Mouse (Mus musculus) bone marrow macrophage, adult 2 months (primary cell): Measurements from ENCODE around the gene Mapk7. TPM values are rescaled to one million over a fixed set of nuclear protein-coding genes. Genes with fewer than 3 reads are reported as not detected.

Experiments
- H3K27ac ChIP-seq: 2 replicates; pipeline ENCODE4 v1.5.1; 2012; ENCODE audit warnings: low read depth, low read length; ENCODE audit not compliant: insufficient read depth
- H3K4me1 ChIP-seq: 2 replicates; pipeline ENCODE4 v1.6.1; 2012; ENCODE audit warnings: low read length; ENCODE audit not compliant: control insufficient read depth, insufficient read depth
- H3K4me3 ChIP-seq: 2 replicates; pipeline ENCODE4 v1.5.1; 2012; ENCODE audit warnings: mild to moderate bottlenecking, low read length, moderate library complexity; ENCODE audit not compliant: insufficient read depth
- CTCF ChIP-seq: IDR thresholded peaks from 2 replicates; pipeline ENCODE4 v1.5.1; 2012; ENCODE audit warnings: low read depth, mild to moderate bottlenecking, low read length, moderate library complexity
- POLR2A ChIP-seq: IDR thresholded peaks from 2 replicates; pipeline ENCODE4 v1.6.1; 2012; ENCODE audit warnings: mild to moderate bottlenecking, low read depth, low read length, borderline replicate concordance
- polyA plus RNA-seq: library from polyadenylated mRNA; stranded (reverse); fragments of >200 nt; gene quantifications from 2 replicates; pipeline ENCODE4 v1.2.4, GENCODE M21; 2012; ENCODE audit not compliant: missing spikeins, insufficient read depth, insufficient read length

The Mapk7 gene
- polyA plus RNA-seq, 1 experiment: 25.9 TPM

GRCm38 (mm10) chr11:61519484-61520107 lies 25.4 kb upstream of the Mapk7 start:
- Histone ChIP-seq H3K4me1 (peaks cover 14% of the 10 kb centered on the region), H3K27ac (no peak overlapping the region), H3K4me3 (no peak overlapping the region)
- TF ChIP-seq CTCF (no peak), POLR2A (no peak)

DNA sequence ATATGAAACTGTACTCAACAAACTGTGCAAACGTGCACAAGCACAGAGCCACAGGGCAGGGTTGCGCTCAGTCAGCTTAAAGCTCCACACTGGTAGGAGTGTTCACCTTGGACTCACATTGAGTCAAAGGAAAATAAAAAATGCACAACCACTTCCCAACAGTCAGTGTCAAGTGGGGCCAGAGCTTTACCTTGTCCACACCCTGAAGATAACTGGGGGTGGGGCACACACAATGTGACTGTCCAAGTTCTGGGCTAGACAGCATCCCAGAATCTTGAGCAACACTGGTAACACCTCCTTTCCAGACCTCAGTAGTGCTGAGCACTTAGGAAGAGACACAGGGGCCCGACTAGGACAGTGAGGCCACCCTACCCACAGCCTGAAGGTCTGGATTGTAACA lies 24.7 kb upstream of the Mapk7 start:
- H3K4me1 ChIP-seq: peaks cover 14% of the 10 kb centered on the region
- no peak overlapping the region for H3K27ac ChIP-seq
- no peak overlapping the region for H3K4me3 ChIP-seq
- no peak for TF ChIP-seq CTCF
- TF ChIP-seq POLR2A: no peak

DNA sequence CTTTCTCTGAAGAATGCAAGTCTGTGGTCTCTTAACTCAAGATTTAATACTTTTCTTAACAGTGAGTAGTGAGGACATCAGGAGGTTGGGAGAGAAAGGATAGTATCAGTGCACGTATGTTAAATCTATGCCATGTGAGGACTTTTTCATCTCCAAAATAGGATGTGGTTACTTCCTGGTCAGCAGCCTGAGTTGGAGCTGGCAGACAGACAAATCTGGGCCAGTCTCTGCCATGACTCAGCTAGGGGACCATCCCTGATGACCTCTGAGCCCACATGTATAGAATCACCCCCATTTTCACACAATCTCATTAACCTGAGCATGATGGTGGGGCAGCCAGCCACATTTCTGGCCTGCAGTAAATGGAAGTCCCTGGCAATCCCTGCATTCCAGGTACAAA lies 23.8 kb upstream of the Mapk7 start:
- Histone ChIP-seq H3K27ac (no peak overlapping the region), H3K4me1 (peaks cover 14% of the 10 kb centered on the region), H3K4me3 (no peak overlapping the region)
- TF ChIP-seq CTCF: no peak
- no peak for TF ChIP-seq POLR2A

GRCm38 (mm10) chr11:61514953-61515352 lies 20.7 kb upstream of the Mapk7 start:
- no peak overlapping the region for H3K4me3 ChIP-seq
- TF ChIP-seq CTCF (no peak), POLR2A (no peak)
- H3K4me1 ChIP-seq: peaks cover 14% of the 10 kb centered on the region
- no peak overlapping the region for H3K27ac ChIP-seq

GRCm38 (mm10) chr11:61504713-61505257 lies 10.6 kb upstream of the Mapk7 start, which contains the start of gene B9d1:
Gene B9d1 (plus strand): TSS chr11:61505144.
- peak; percentile 97 for TF ChIP-seq CTCF
- no peak for TF ChIP-seq POLR2A
- H3K4me3 ChIP-seq: peak within 1 kb of the TSS; percentile 74
- peak within 1 kb of the TSS; percentile 67 for H3K27ac ChIP-seq
- H3K4me1 ChIP-seq: peaks cover 6% of the 10 kb centered on the region

DNA sequence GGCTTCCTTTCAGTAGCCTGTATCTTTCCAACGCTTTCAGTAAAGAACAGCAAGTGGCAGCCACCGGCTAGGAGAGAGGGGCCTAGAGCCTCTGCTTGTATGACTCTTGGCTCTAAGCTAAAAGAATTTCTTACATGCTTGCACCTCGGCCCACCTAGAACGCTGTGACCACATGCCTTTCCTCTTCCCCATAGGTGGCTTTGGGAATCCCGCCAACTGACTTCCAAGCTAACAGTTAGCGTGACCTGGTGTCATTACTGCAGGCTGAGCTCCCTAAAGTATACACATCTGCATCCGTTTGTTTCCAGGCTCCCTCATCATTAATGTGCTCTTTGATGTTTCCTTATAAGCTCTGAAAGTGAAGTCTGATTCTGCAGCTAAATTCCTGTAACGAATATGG lies 9.7 kb upstream of the Mapk7 start:
- H3K27ac ChIP-seq: no peak overlapping the region
- TF ChIP-seq CTCF: no peak
- no peak for TF ChIP-seq POLR2A
- no peak overlapping the region for H3K4me3 ChIP-seq
- peaks cover 13% of the 10 kb centered on the region for H3K4me1 ChIP-seq

GRCm38 (mm10) chr11:61498736-61499504 lies 4.7 kb upstream of the Mapk7 start:
- Histone ChIP-seq H3K4me3 (0 out of 2 replicates have a peak overlapping the region, but pooled peaks have one; percentile 3), H3K27ac (peak overlapping the region; percentile 94), H3K4me1 (peaks cover 35% of the 10 kb centered on the region)
- TF ChIP-seq CTCF (no peak), POLR2A (no peak)

- no peak for TF ChIP-seq CTCF
- Histone ChIP-seq H3K4me3 (no peak overlapping the region), H3K4me1 (peaks cover 40% of the 10 kb centered on the region), H3K27ac (peak overlapping the region; percentile 32; the same call in 1 of the 2 replicates)
Observed at GRCm38 (mm10) chr11:61497490-61497889, 3.3 kb upstream of the Mapk7 start.

- Histone ChIP-seq H3K4me3 (no peak overlapping the region), H3K4me1 (peaks cover 38% of the 10 kb centered on the region), H3K27ac (no peak overlapping the region)
- TF ChIP-seq POLR2A (no peak), CTCF (no peak)
Observed at GRCm38 (mm10) chr11:61495528-61495927, 1.3 kb upstream of the Mapk7 start.

- Histone ChIP-seq H3K4me1 (peaks cover 25% of the 10 kb centered on the region), H3K4me3 (peak overlapping the region; percentile 98), H3K27ac (peak overlapping the region; percentile 75)
- TF ChIP-seq POLR2A: no peak
- TF ChIP-seq CTCF: no peak
Observed at GRCm38 (mm10) chr11:61493525-61494128, 579 bp downstream of the Mapk7 start.
